Mouse (Mus musculus): Measurements from ENCODE around the gene Esd. TPM values are rescaled to one million over a fixed set of nuclear protein-coding genes. Genes with fewer than 3 reads are reported as not detected.

Esd gene
- total RNA-seq, 2 experiments from 2014 or later: 96.6 to 97.5 TPM

DNA sequence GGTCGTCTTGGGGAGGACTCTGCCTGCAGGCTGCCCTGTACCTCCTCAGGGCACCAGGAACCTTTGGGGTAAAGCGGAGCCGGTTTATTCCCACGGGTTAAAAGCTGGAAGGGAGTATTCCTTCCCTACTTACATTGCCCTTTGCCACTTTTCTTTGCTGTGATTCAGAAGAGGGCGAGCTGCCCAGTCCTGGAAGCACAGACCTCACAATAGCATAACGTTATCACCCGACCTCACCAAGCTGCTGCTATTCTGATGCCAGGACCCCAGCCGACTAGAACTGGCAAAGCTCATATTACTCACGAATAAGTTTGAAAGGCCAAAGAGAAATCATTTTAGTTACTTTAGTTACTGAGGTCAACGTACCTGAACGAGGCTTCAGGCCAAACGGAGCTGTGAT, 62.8 kb downstream of the Esd start:
- DNase-seq: no peak

DNA sequence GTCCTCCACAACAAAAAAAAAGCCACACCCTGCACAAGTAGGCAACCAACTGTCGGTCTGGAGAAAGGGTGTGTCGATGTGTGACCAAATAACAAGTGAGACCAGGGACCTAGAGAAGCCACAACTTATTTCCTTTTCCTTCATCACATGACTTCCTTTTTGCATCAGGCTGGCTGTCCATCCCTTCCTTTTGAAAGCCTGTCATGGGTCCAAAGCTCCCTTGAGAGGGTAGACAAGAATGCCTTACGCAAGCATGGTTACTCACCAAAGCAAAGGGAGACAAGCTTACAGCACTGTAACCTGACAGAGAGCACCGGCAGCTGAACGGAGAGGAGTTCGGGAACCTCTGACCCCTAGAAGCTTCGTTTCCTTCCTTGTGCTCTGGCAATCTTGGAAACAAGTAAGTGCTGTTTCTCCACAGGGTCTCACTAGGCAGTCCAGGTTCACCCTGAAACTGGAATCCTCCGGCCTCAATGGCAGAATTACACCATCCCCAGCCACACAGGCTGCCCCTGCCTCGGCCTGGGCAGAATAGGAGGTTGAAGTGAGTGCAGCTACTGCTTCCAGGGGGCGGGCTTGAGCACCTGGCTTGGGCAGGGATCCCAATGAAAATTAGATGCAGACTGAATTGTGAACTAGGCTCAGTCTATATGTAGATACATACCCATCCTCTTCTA, 65.4 kb downstream of the Esd start:
- no peak for DNase-seq

DNA sequence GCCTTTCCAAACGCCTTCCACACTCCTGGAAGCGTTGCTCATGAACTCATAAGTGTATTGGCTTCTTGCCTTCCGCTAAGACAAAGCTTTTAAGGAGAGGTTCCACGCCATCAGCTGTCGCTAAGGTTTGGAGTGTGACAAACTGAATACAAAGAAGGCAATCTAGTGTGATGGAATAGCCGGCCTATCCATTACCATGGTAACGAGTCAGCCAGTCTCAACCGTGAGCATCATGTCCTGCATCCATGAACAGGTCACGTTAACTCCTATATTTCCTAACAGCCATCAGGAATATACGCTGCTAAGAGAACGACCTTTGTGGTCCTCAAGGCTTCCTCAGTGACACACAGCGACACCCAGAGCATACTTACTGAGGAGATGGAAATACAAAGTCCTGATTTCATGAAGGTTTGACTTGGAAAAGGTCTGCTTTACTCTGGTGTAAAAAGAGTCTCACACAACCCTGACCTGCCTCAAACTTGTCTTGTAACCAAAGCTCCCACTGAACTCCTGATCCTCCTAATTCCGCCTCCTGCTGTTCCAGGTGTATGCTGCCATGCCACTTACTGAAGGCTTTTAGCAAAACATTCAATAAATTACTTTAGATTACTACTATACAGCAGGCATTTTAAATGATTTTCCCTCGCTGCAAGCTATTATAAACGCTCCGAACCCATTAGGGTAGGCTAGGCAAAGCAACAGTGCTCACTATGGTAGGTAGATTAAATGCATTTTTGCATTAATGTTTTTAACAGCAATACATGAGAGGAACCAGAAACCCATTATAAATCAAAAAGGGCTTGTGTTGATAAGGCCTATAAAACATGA, 66.2 kb downstream of the Esd start:
- DNase-seq: no peak

Other genes with a start within 250 kb of the Esd start
- 1 to 10 TPM; 8.4 to 9.2 TPM for gene Htr2a, start 91.5 kb upstream of the Esd start, total RNA-seq (2021)
- 10 to 100 TPM; 15.7 to 18.7 TPM for gene Lrch1, start 215.6 kb downstream of the Esd start, total RNA-seq (2021)